Mouse (Mus musculus): ENCODE data around the gene Pla2g10. TPM values are rescaled to one million over a fixed set of nuclear protein-coding genes. Genes with fewer than 3 reads are reported as not detected.
"Not testable (repeated sequence)": the region's sequence is repeated elsewhere in the genome, so short reads cannot be mapped to it uniquely, and the experiment has no call there.

The Pla2g10 gene
- polyA plus RNA-seq, 1 experiment from 2014 or later, result not detected

GRCm38 (mm10) chr16:13754400-13755190 lies 23.8 kb upstream of the Pla2g10 start:
- no peaks in the 10 kb centered on the region for H3K9me3 ChIP-seq (ENCODE audit: control insufficient read depth, low read length)
- peak overlapping the region; percentile 87 for H3K4me3 ChIP-seq (replicated peaks; ENCODE audit: low read length)
- peak overlapping the region; percentile 78 for H3K9ac ChIP-seq (replicated peaks; ENCODE audit: low read depth, low read length)
- peak overlapping the region; percentile 50; the same call in 1 of the 2 replicates for H3K27ac ChIP-seq (ENCODE audit: low read length)
- peaks cover 11% of the 10 kb centered on the region for H3K4me1 ChIP-seq (replicated peaks; ENCODE audit: control insufficient read depth, insufficient read depth, low read length)
- no peaks in the 10 kb centered on the region for H3K36me3 ChIP-seq (ENCODE audit: control insufficient read depth, insufficient read depth)
- ATAC-seq, result peak; percentile 99
- WGBS, result under 1% methylated on average over 65 of the region's 65 CpGs
- H3K27me3 ChIP-seq (replicated peaks; ENCODE audit: control insufficient read depth, insufficient read depth, low read length), result no peaks in the 10 kb centered on the region
- H3K4me2 ChIP-seq (ENCODE audit: low read length), result peak overlapping the region; percentile 91

GRCm38 (mm10) chr16:13753986-13754385 lies 23.2 kb upstream of the Pla2g10 start:
- H3K9me3 ChIP-seq (ENCODE audit: control insufficient read depth, low read length), result no peaks in the 10 kb centered on the region
- peak overlapping the region; percentile 78; the same call in 1 of the 2 replicates for H3K9ac ChIP-seq (replicated peaks; ENCODE audit: low read depth, low read length)
- H3K27ac ChIP-seq (ENCODE audit: low read length), result no peak overlapping the region
- H3K27me3 ChIP-seq (replicated peaks; ENCODE audit: control insufficient read depth, insufficient read depth, low read length), result no peaks in the 10 kb centered on the region
- ATAC-seq, result peak; percentile 13; the same call in 1 of the 2 replicates
- peak overlapping the region; percentile 91 for H3K4me2 ChIP-seq (ENCODE audit: low read length)
- WGBS, result 58% methylated on average over 7 of the region's 8 CpGs
- peaks cover 11% of the 10 kb centered on the region for H3K4me1 ChIP-seq (replicated peaks; ENCODE audit: control insufficient read depth, insufficient read depth, low read length)
- peak overlapping the region; percentile 87 for H3K4me3 ChIP-seq (replicated peaks; ENCODE audit: low read length)
- no peaks in the 10 kb centered on the region for H3K36me3 ChIP-seq (ENCODE audit: control insufficient read depth, insufficient read depth)

GRCm38 (mm10) chr16:13750626-13751025 lies 19.8 kb upstream of the Pla2g10 start:
- no peak overlapping the region for H3K9ac ChIP-seq (replicated peaks; ENCODE audit: low read depth, low read length)
- H3K9me3 ChIP-seq (ENCODE audit: control insufficient read depth, low read length), result no peaks in the 10 kb centered on the region
- no peak for ATAC-seq
- WGBS, result 91% methylated on average over 13 of the region's 13 CpGs
- peaks cover 4% of the 10 kb centered on the region for H3K4me1 ChIP-seq (replicated peaks; ENCODE audit: control insufficient read depth, insufficient read depth, low read length)
- H3K27ac ChIP-seq (ENCODE audit: low read length), result no peak overlapping the region
- no peak overlapping the region for H3K4me3 ChIP-seq (replicated peaks; ENCODE audit: low read length)
- no peaks in the 10 kb centered on the region for H3K27me3 ChIP-seq (replicated peaks; ENCODE audit: control insufficient read depth, insufficient read depth, low read length)
- H3K36me3 ChIP-seq (ENCODE audit: control insufficient read depth, insufficient read depth), result no peaks in the 10 kb centered on the region
- H3K4me2 ChIP-seq (ENCODE audit: low read length), result no peak overlapping the region

GRCm38 (mm10) chr16:13749981-13750380 lies 19.2 kb upstream of the Pla2g10 start:
- 36% methylated on average over 3 of the region's 3 CpGs for WGBS
- no peaks in the 10 kb centered on the region for H3K9me3 ChIP-seq (ENCODE audit: control insufficient read depth, low read length)
- H3K4me1 ChIP-seq (replicated peaks; ENCODE audit: control insufficient read depth, insufficient read depth, low read length), result peaks cover 1% of the 10 kb centered on the region
- H3K9ac ChIP-seq (replicated peaks; ENCODE audit: low read depth, low read length), result no peak overlapping the region
- no peak overlapping the region for H3K27ac ChIP-seq (ENCODE audit: low read length)
- H3K36me3 ChIP-seq (ENCODE audit: control insufficient read depth, insufficient read depth), result no peaks in the 10 kb centered on the region
- H3K4me2 ChIP-seq (ENCODE audit: low read length), result no peak overlapping the region
- ATAC-seq, result no peak
- H3K27me3 ChIP-seq (replicated peaks; ENCODE audit: control insufficient read depth, insufficient read depth, low read length), result no peaks in the 10 kb centered on the region
- no peak overlapping the region for H3K4me3 ChIP-seq (replicated peaks; ENCODE audit: low read length)

GRCm38 (mm10) chr16:13749306-13749705 lies 18.5 kb upstream of the Pla2g10 start:
- no peak for ATAC-seq
- H3K4me3 ChIP-seq (replicated peaks; ENCODE audit: low read length), result no peak overlapping the region
- whole genome bisulfite sequencing, result 39% methylated on average over 5 of the region's 5 CpGs
- no peaks in the 10 kb centered on the region for H3K27me3 ChIP-seq (replicated peaks; ENCODE audit: control insufficient read depth, insufficient read depth, low read length)
- H3K27ac ChIP-seq (ENCODE audit: low read length), result no peak overlapping the region
- H3K9me3 ChIP-seq (ENCODE audit: control insufficient read depth, low read length), result no peaks in the 10 kb centered on the region
- H3K9ac ChIP-seq (replicated peaks; ENCODE audit: low read depth, low read length), result no peak overlapping the region
- no peaks in the 10 kb centered on the region for H3K36me3 ChIP-seq (ENCODE audit: control insufficient read depth, insufficient read depth)
- H3K4me1 ChIP-seq (replicated peaks; ENCODE audit: control insufficient read depth, insufficient read depth, low read length), result no peaks in the 10 kb centered on the region
- no peak overlapping the region for H3K4me2 ChIP-seq (ENCODE audit: low read length)

- not testable (repeated sequence) for H3K4me3 ChIP-seq (replicated peaks; ENCODE audit: low read length); H3K4me1 ChIP-seq (replicated peaks; ENCODE audit: control insufficient read depth, insufficient read depth, low read length); H3K27ac ChIP-seq (ENCODE audit: low read length); H3K9ac ChIP-seq (replicated peaks; ENCODE audit: low read depth, low read length); ATAC-seq; H3K36me3 ChIP-seq (ENCODE audit: control insufficient read depth, insufficient read depth); H3K4me2 ChIP-seq (ENCODE audit: low read length); H3K27me3 ChIP-seq (replicated peaks; ENCODE audit: control insufficient read depth, insufficient read depth, low read length); H3K9me3 ChIP-seq (ENCODE audit: control insufficient read depth, low read length)
- WGBS, result 14% methylated on average over 10 of the region's 10 CpGs
Measured at GRCm38 (mm10) chr16:13748813-13749212, 18.0 kb upstream of the Pla2g10 start.

- Histone ChIP-seq H3K4me3 (replicated peaks; ENCODE audit: low read length) (no peak overlapping the region), H3K4me1 (replicated peaks; ENCODE audit: control insufficient read depth, insufficient read depth, low read length) (no peaks in the 10 kb centered on the region), H3K9me3 (ENCODE audit: control insufficient read depth, low read length) (no peaks in the 10 kb centered on the region), H3K27ac (ENCODE audit: low read length) (no peak overlapping the region), H3K27me3 (replicated peaks; ENCODE audit: control insufficient read depth, insufficient read depth, low read length) (no peaks in the 10 kb centered on the region), H3K9ac (replicated peaks; ENCODE audit: low read depth, low read length) (no peak overlapping the region), H3K4me2 (ENCODE audit: low read length) (no peak overlapping the region), H3K36me3 (ENCODE audit: control insufficient read depth, insufficient read depth) (no peaks in the 10 kb centered on the region)
- no peak for ATAC-seq
- WGBS, result 73% methylated on average over 3 of the region's 3 CpGs
Measured at GRCm38 (mm10) chr16:13748124-13748523, 17.3 kb upstream of the Pla2g10 start.

GRCm38 (mm10) chr16:13747708-13748107 lies 16.9 kb upstream of the Pla2g10 start:
- Histone ChIP-seq H3K36me3 (ENCODE audit: control insufficient read depth, insufficient read depth) (no peaks in the 10 kb centered on the region), H3K4me2 (ENCODE audit: low read length) (no peak overlapping the region), H3K9ac (replicated peaks; ENCODE audit: low read depth, low read length) (no peak overlapping the region), H3K27ac (ENCODE audit: low read length) (no peak overlapping the region), H3K9me3 (ENCODE audit: control insufficient read depth, low read length) (no peaks in the 10 kb centered on the region), H3K27me3 (replicated peaks; ENCODE audit: control insufficient read depth, insufficient read depth, low read length) (no peaks in the 10 kb centered on the region), H3K4me1 (replicated peaks; ENCODE audit: control insufficient read depth, insufficient read depth, low read length) (no peaks in the 10 kb centered on the region), H3K4me3 (replicated peaks; ENCODE audit: low read length) (no peak overlapping the region)
- ATAC-seq, result no peak
- 92% methylated on average over 8 of the region's 8 CpGs for WGBS

GRCm38 (mm10) chr16:13740844-13741243 lies 10.1 kb upstream of the Pla2g10 start:
- H3K4me1 ChIP-seq (replicated peaks; ENCODE audit: control insufficient read depth, insufficient read depth, low read length), result no peaks in the 10 kb centered on the region
- WGBS, result 71% methylated on average over 2 of the region's 2 CpGs
- no peak overlapping the region for H3K27ac ChIP-seq (ENCODE audit: low read length)
- no peak for ATAC-seq
- H3K27me3 ChIP-seq (replicated peaks; ENCODE audit: control insufficient read depth, insufficient read depth, low read length), result no peaks in the 10 kb centered on the region
- H3K9me3 ChIP-seq (ENCODE audit: control insufficient read depth, low read length), result no peaks in the 10 kb centered on the region
- H3K9ac ChIP-seq (replicated peaks; ENCODE audit: low read depth, low read length), result no peak overlapping the region
- no peak overlapping the region for H3K4me3 ChIP-seq (replicated peaks; ENCODE audit: low read length)
- H3K4me2 ChIP-seq (ENCODE audit: low read length), result no peak overlapping the region
- H3K36me3 ChIP-seq (ENCODE audit: control insufficient read depth, insufficient read depth), result no peaks in the 10 kb centered on the region
